Mouse (Mus musculus) adrenal gland, adult 2 months (tissue): ENCODE results near the gene Tmem131. TPM values are rescaled to one million over a fixed set of nuclear protein-coding genes. Genes with fewer than 3 reads are reported as not detected.

Experiments used
- DNase-seq: peaks from one replicate; pipeline ENCODE4 v3.0.0; 2021
- polyA plus RNA-seq: library from polyadenylated mRNA; depleted of rRNA; stranded (reverse); fragments of >200 nt; gene quantifications from 2 replicates; pipeline ENCODE4 v1.2.3, GENCODE M21; 2012
- total RNA-seq, 2 experiments: library from RNA; stranded (reverse); gene quantifications; 2 replicates each; pipeline ENCODE4 v1.2.3; 2021

Tmem131 gene
- total and polyA plus RNA-seq, 3 experiments, result 17.8 to 51.0 (median 38.8) TPM

- DNase-seq, result peak; percentile 68
Observed at GRCm38 (mm10) chr1:36938801-36939286, 4.6 kb downstream of the Tmem131 start.

- no peak for DNase-seq
Observed at GRCm38 (mm10) chr1:36938348-36938747, 5.1 kb downstream of the Tmem131 start.

GRCm38 (mm10) chr1:36937648-36938047, 5.8 kb downstream of the Tmem131 start:
- no peak for DNase-seq

- no peak for DNase-seq
Observed at GRCm38 (mm10) chr1:36937015-36937414, 6.5 kb downstream of the Tmem131 start.

GRCm38 (mm10) chr1:36936567-36936966, 6.9 kb downstream of the Tmem131 start:
- no peak for DNase-seq

- no peak for DNase-seq
Observed at GRCm38 (mm10) chr1:36934778-36935177, 8.7 kb downstream of the Tmem131 start.

GRCm38 (mm10) chr1:36933965-36934585, 9.4 kb downstream of the Tmem131 start:
- DNase-seq, result no peak

GRCm38 (mm10) chr1:36932231-36932630, 11.2 kb downstream of the Tmem131 start:
- DNase-seq, result no peak

GRCm38 (mm10) chr1:36930911-36931310, 12.6 kb downstream of the Tmem131 start:
- DNase-seq, result no peak

- DNase-seq, result no peak
Observed at GRCm38 (mm10) chr1:36929996-36930395, 13.5 kb downstream of the Tmem131 start.

- DNase-seq, result no peak
Observed at GRCm38 (mm10) chr1:36928357-36929330, 14.8 kb downstream of the Tmem131 start.

- DNase-seq, result no peak
Observed at GRCm38 (mm10) chr1:36927569-36927968, 15.9 kb downstream of the Tmem131 start.

- DNase-seq, result no peak
Observed at GRCm38 (mm10) chr1:36926738-36927137, 16.7 kb downstream of the Tmem131 start.

- no peak for DNase-seq
Observed at GRCm38 (mm10) chr1:36926246-36926645, 17.2 kb downstream of the Tmem131 start.

- DNase-seq, result no peak
Observed at GRCm38 (mm10) chr1:36925781-36926180, 17.7 kb downstream of the Tmem131 start.

GRCm38 (mm10) chr1:36924853-36925252, 18.6 kb downstream of the Tmem131 start:
- DNase-seq, result no peak

GRCm38 (mm10) chr1:36923911-36924310, 19.6 kb downstream of the Tmem131 start:
- no peak for DNase-seq

- DNase-seq, result no peak
Observed at GRCm38 (mm10) chr1:36922623-36923421, 20.6 kb downstream of the Tmem131 start.

GRCm38 (mm10) chr1:36921614-36922393, 21.7 kb downstream of the Tmem131 start:
- no peak for DNase-seq

GRCm38 (mm10) chr1:36920726-36921125, 22.7 kb downstream of the Tmem131 start:
- peak; percentile 16 for DNase-seq

GRCm38 (mm10) chr1:36920154-36920716, 23.2 kb downstream of the Tmem131 start:
- peak; percentile 50 for DNase-seq
